Mouse (Mus musculus) lung, adult 2 months (tissue): ENCODE measurements around the gene Dsn1. TPM values are rescaled to one million over a fixed set of nuclear protein-coding genes. Genes with fewer than 3 reads are reported as not detected.

Experiments used
- DNase-seq: peaks from one replicate; pipeline ENCODE4 v3.0.0; 2022
- H3K4me1 ChIP-seq: fragments of 200-500 bp; 2 replicates; pipeline ENCODE4 v1.6.1; 2011; ENCODE audit warnings: low read length; ENCODE audit not compliant: control insufficient read depth, insufficient read depth
- H3K4me3 ChIP-seq: fragments of 200-500 bp; replicated peaks from 2 replicates; pipeline ENCODE3; 2011; ENCODE audit warnings: low read depth, mild to moderate bottlenecking, control low read depth, low read length; ENCODE audit errors: extremely low read depth
- CTCF ChIP-seq: fragments of 200-500 bp; IDR thresholded peaks from 2 replicates; pipeline ENCODE4 v1.5.1; 2011; ENCODE audit warnings: mild to moderate bottlenecking, low read length, control low read depth; ENCODE audit not compliant: insufficient read depth
- POLR2A ChIP-seq: fragments of 200-500 bp; IDR thresholded peaks from 2 replicates; pipeline ENCODE4 v1.6.1; 2011; ENCODE audit warnings: low read depth, mild to moderate bottlenecking, control low read depth, low read length, borderline replicate concordance; ENCODE audit errors: extremely low read depth
- WGBS: fragments of 180-500 bp; shearing (Covaris S2); methylation state at CpG from one replicate; pipeline ENCODE4 v1.1.7; 2018; 5-methylcytosine and 5-hydroxymethylcytosine counted together
- polyA plus RNA-seq: library from polyadenylated mRNA; depleted of rRNA; stranded (reverse); fragments of >200 nt; gene quantifications from 2 replicates; pipeline ENCODE4 v1.2.3, GENCODE M21; 2012

Gene Dsn1
- polyA plus RNA-seq, 1 experiment: 1.8 TPM

DNA sequence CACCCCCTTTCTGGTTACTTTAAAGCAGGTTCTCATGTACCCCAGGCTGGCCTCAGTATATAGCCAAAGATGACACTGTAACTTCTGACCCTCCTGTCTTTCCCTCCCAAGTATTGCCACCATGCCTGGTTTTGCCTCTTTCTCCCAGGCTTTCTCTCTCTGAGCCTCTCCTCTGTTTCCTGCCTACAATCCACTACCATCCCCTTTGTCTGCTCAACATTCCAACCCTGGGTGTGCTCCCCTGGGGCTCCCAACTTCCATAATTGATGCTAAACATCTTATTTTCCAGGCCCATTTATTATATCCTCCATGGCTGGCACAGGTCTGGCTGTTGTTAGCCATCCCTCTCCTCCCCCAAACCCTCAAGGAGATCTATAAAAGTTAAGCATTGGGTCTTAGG, 1.6 kb upstream of the Dsn1 start:
- peaks cover 5% of the 10 kb centered on the region; the same call in 1 of the 2 replicates for H3K4me1 ChIP-seq
- TF ChIP-seq POLR2A: no peak
- TF ChIP-seq CTCF: no peak
- no peak overlapping the region for H3K4me3 ChIP-seq
- DNase-seq: no peak

- TF ChIP-seq CTCF (no peak), POLR2A (no peak)
- peaks cover 5% of the 10 kb centered on the region; the same call in 1 of the 2 replicates for H3K4me1 ChIP-seq
- 28% methylated on average over 5 of the region's 5 CpGs for WGBS
- H3K4me3 ChIP-seq: peak overlapping the region; percentile 90
- DNase-seq: no peak
These were observed 261 bp upstream of the Dsn1 start for GRCm38 (mm10) chr2:157007234-157007596.

DNA sequence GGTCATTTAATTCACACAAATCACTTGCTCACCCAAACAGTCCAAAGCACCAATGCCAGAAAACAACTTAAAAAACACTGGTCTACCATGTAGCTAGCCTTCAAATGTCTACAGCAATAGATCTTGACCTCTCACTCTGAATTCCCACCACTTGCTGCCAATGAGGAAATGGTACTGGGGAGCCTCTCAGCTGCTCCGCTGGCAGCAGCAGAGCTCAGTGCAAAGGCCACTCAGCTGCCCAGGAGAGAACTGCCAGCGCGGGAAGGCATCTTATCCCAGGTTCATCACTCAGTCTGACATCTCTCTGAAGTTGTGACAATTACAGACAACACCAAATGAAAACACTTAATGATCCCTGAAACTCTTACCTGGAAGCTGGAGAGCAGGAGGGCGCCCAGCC, 4.6 kb downstream of the Dsn1 start:
- 84% methylated on average over 4 of the region's 4 CpGs for WGBS
- H3K4me1 ChIP-seq: peaks cover 4% of the 10 kb centered on the region; the same call in 1 of the 2 replicates
- TF ChIP-seq CTCF (no peak), POLR2A (no peak)
- H3K4me3 ChIP-seq: no peak overlapping the region
- no peak for DNase-seq

- no peak for TF ChIP-seq CTCF
- no peak for TF ChIP-seq POLR2A
- H3K4me1 ChIP-seq: no peaks in the 10 kb centered on the region
- DNase-seq: no peak
- no peak overlapping the region for H3K4me3 ChIP-seq
- WGBS: 87% methylated on average over 5 of the region's 5 CpGs
These were observed 8.7 kb downstream of the Dsn1 start for GRCm38 (mm10) chr2:156998263-156998662.

- Histone ChIP-seq H3K4me1 (no peaks in the 10 kb centered on the region), H3K4me3 (no peak overlapping the region)
- TF ChIP-seq POLR2A: no peak
- TF ChIP-seq CTCF: peak; percentile 56
- DNase-seq: no peak
- WGBS: 44% methylated on average over 6 of the region's 6 CpGs
These were observed 10.4 kb downstream of the Dsn1 start for GRCm38 (mm10) chr2:156996576-156996975.

DNA sequence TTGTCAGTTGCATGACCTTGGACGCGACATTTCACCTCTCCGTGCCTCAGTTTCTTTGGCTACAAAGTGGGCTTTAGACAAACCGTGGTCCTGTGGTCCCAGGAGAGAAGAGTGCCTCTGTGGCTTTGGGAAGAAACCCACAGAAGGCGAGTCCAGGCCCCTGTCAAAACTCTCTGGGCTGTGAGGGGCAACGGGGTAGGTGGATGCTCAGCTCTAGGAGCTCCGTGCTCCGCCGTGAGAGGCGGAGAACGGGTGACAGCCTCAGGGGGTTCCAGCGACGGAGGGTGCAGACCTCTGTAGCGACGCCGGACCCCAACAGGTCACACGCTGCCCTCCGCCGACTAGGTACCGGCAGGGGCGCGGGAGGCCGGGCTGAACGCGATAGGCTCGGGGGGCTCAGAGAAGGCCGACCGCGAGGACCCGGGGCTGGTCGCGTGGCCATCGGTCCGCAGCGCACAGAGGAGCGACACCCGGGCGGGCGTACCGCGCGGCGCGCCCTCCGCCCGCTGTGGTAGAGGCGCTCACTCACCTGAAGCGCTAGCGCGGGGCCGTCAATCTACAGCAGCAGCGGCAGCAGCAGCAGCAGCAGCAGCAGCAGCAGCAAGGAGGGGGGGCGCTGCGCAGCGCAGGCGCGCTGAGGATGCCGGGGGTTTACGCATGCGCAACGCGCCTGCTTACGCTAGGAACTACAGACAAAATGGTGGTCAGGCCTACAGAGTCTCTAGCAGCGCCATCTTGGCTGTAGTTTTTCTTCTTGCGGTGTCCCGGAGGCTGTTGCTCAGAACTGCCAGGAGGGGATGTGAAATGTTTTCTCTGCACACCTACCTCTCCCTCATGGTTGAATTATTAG, 15.3 kb downstream of the Dsn1 start, which contains the start of gene Ndrg3:
TSS of gene Ndrg3 (minus strand) at position 587 of the 850 bp plus-strand sequence.
- peak; percentile 90 for DNase-seq
- Histone ChIP-seq H3K4me3 (peak within 1 kb of the TSS; percentile 72), H3K4me1 (no peaks in the 10 kb centered on the region)
- TF ChIP-seq POLR2A: peak; percentile 45; the same call in 1 of the 2 replicates
- peak; percentile 9; the same call in 1 of the 2 replicates for TF ChIP-seq CTCF
- WGBS: under 1% methylated on average over 66 of the region's 66 CpGs

DNA sequence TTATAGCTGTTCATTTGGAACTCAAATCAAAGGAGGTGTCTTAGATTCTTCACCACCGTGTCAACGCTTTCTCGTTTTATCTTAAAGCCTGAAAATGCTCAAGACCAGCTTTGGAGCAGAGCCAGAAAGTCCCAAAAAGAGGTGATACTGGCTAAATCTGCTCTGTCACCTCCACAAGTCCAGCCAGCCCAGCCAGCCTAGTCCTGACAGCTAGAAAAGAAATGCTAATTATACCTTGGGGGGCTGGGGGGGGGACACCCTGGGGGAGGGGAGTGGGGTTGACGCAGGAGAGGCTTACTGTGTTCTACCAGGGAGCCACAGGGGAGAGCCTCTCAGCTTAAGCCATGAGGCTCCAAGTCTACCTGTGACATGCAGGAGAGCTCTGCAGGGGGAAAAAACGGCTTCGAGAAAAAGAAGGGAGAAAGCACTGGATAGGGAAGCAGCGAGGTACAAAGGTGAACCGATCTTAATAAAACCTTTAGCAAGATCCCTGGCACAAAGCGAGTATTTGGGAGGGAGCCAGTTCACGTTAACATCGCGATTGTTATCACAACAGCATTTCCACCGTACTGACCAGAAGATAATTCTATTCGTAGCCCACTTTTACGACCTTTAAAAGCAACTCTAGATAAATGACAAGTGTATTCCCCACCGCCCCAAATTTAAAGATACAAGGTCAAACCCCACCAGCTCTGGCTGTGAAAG, 16.1 kb downstream of the Dsn1 start:
- DNase-seq: no peak
- no peaks in the 10 kb centered on the region for H3K4me1 ChIP-seq
- 14% methylated on average over 16 of the region's 16 CpGs for WGBS
- TF ChIP-seq POLR2A: no peak
- no peak for TF ChIP-seq CTCF
- H3K4me3 ChIP-seq: peak overlapping the region; percentile 72

- TF ChIP-seq POLR2A: no peak
- no peak for DNase-seq
- 62% methylated on average over 3 of the region's 3 CpGs for WGBS
- H3K4me3 ChIP-seq: no peak overlapping the region
- H3K4me1 ChIP-seq: peaks cover 5% of the 10 kb centered on the region
These were observed 19.6 kb downstream of the Dsn1 start for GRCm38 (mm10) chr2:156987316-156987715.

DNA sequence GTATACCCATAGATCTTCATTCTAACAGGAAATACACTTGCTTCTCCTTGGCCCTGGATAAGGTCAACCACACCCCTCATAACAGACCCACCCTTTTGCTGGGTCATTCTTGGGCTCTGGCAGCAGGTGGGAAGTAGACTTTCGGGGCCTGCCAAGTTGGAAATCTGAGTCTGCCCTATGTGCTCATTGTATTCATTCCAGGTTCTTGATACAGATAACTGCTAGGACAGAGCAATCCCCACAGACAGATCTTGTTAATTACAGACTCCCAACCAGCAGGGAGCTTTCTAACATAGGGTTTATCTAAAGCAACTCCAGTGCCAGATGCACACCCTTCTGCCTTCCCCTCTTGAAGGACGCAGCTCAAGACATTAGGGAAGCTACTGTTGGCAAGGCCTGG, 24.1 kb downstream of the Dsn1 start:
- WGBS: 50% methylated on average over 2 of the region's 2 CpGs
- TF ChIP-seq CTCF (no peak), POLR2A (no peak)
- peaks cover 5% of the 10 kb centered on the region for H3K4me1 ChIP-seq
- no peak overlapping the region for H3K4me3 ChIP-seq
- no peak for DNase-seq
